Mouse (Mus musculus) megakaryocyte-erythroid progenitor cell, adult 5 weeks (primary cell): ENCODE measurements around the gene Vmn1r25. TPM values are rescaled to one million over a fixed set of nuclear protein-coding genes. Genes with fewer than 3 reads are reported as not detected.

Source experiments
- polyA plus RNA-seq: library from polyadenylated mRNA; stranded (reverse); fragments of >175 nt; gene quantifications from 2 replicates; pipeline ENCODE4 v1.2.3, GENCODE M21; 2012

Vmn1r25 gene
- not detected in 2 replicates for polyA plus RNA-seq

GRCm38 (mm10) chr6:57980710-57981109, at the start of gene Vmn1r25:
Gene Vmn1r25 (minus strand): TSS chr6:57980810.

GRCm38 (mm10) chr6:58015059-58015458, 34.4 kb upstream of the Vmn1r25 start, which contains the start of gene Vmn1r26:
Gene Vmn1r26 (minus strand): TSS chr6:58015159.

GRCm38 (mm10) chr6:57961403-57961802, 19.2 kb downstream of the Vmn1r25 start, which contains the start of gene Vmn1r24:
Gene Vmn1r24 (minus strand): TSS chr6:57961503.

Other genes starting within 250 kb of the Vmn1r25 start
- 3.3 and 5.9 TPM in 2 replicates for gene Vopp1, start 155.7 kb downstream of the Vmn1r25 start, polyA plus RNA-seq
- not detected in 2 replicates for gene Vmn1r21, start 130.5 kb downstream of the Vmn1r25 start, polyA plus RNA-seq
- gene Vmn1r22, start 72.8 kb downstream of the Vmn1r25 start, polyA plus RNA-seq = not detected in 2 replicates
- not detected in 2 replicates for gene Vmn1r23, start 54.0 kb downstream of the Vmn1r25 start, polyA plus RNA-seq
- not detected in 2 replicates for gene Vmn1r24, start 19.3 kb downstream of the Vmn1r25 start, polyA plus RNA-seq
- 0.09 TPM in 1 of 2 replicates, not detected in the other for gene Vmn1r26, start 34.3 kb upstream of the Vmn1r25 start, polyA plus RNA-seq
- gene Vmn1r27, start 238.0 kb upstream of the Vmn1r25 start, polyA plus RNA-seq = not detected in 2 replicates